Mouse (Mus musculus) heart, embryonic 16.5 days (tissue): ENCODE results near the gene 4933406M09Rik. TPM values are rescaled to one million over a fixed set of nuclear protein-coding genes. Genes with fewer than 3 reads are reported as not detected.
A peak's percentile ranks its signal among the peaks of the same experiment; 100 is the strongest.

Experiments used
- ATAC-seq: fragments of 200-750 bp; cut with Nextera tagmentation; replicated peaks from 2 replicates; pipeline ENCODE4 v1.8.0; 2017; ENCODE audit warnings: moderate number of reproducible peaks; ENCODE audit not compliant: insufficient read depth, low FRiP score; ENCODE audit errors: extremely low read depth
- H3K27ac ChIP-seq: fragments of 300-500 bp; sonication (generic); 2 replicates; pipeline ENCODE4 v1.5.1; 2014; ENCODE audit warnings: mild to moderate bottlenecking, low read length, control low read depth, moderate library complexity
- H3K27me3 ChIP-seq: fragments of 300-500 bp; sonication (generic); 2 replicates; pipeline ENCODE4 v1.6.1; 2014; ENCODE audit warnings: low read length, mixed read lengths; ENCODE audit not compliant: control insufficient read depth, insufficient read depth
- H3K36me3 ChIP-seq: fragments of 300-500 bp; sonication (generic); 2 replicates; pipeline ENCODE4 v1.6.1; 2014; ENCODE audit not compliant: control insufficient read depth, insufficient read depth
- H3K4me1 ChIP-seq: fragments of 300-500 bp; sonication (generic); 2 replicates; pipeline ENCODE4 v1.6.1; 2014; ENCODE audit warnings: low read length, mixed read lengths; ENCODE audit not compliant: control insufficient read depth, insufficient read depth
- H3K4me2 ChIP-seq: fragments of 300-500 bp; sonication (generic); 2 replicates; pipeline ENCODE4 v1.6.1; 2014; ENCODE audit warnings: low read depth, mild to moderate bottlenecking, control low read depth, low read length
- H3K4me3 ChIP-seq: fragments of 300-500 bp; sonication (generic); 2 replicates; pipeline ENCODE4 v1.5.1; 2014; ENCODE audit warnings: mild to moderate bottlenecking, control low read depth, low read length
- H3K9ac ChIP-seq: fragments of 300-500 bp; sonication (generic); 2 replicates; pipeline ENCODE4 v1.6.1; 2014; ENCODE audit warnings: low read length, control low read depth
- H3K9me3 ChIP-seq: fragments of 300-500 bp; sonication (generic); replicated peaks from 2 replicates; pipeline ENCODE4 v1.6.1; 2016; ENCODE audit warnings: low read length; ENCODE audit not compliant: control insufficient read depth
- WGBS: fragments of 180-500 bp; shearing (Covaris S2); extraction: QIAGEN DNeasy Blood & Tissue Kit; methylation state at CpG from one replicate; pipeline ENCODE4 v1.1.7; 2014; 5-methylcytosine and 5-hydroxymethylcytosine counted together
- polyA plus RNA-seq: library from polyadenylated mRNA; unstranded; fragments of >200 nt; fragmentation: Nextera tagmentation; extraction: Ambion mirVana; gene quantifications from 2 replicates; pipeline ENCODE4 v1.2.1, GENCODE M21; 2015

Gene 4933406M09Rik
- polyA plus RNA-seq, 1 experiment from 2014 or later, result not detected

DNA sequence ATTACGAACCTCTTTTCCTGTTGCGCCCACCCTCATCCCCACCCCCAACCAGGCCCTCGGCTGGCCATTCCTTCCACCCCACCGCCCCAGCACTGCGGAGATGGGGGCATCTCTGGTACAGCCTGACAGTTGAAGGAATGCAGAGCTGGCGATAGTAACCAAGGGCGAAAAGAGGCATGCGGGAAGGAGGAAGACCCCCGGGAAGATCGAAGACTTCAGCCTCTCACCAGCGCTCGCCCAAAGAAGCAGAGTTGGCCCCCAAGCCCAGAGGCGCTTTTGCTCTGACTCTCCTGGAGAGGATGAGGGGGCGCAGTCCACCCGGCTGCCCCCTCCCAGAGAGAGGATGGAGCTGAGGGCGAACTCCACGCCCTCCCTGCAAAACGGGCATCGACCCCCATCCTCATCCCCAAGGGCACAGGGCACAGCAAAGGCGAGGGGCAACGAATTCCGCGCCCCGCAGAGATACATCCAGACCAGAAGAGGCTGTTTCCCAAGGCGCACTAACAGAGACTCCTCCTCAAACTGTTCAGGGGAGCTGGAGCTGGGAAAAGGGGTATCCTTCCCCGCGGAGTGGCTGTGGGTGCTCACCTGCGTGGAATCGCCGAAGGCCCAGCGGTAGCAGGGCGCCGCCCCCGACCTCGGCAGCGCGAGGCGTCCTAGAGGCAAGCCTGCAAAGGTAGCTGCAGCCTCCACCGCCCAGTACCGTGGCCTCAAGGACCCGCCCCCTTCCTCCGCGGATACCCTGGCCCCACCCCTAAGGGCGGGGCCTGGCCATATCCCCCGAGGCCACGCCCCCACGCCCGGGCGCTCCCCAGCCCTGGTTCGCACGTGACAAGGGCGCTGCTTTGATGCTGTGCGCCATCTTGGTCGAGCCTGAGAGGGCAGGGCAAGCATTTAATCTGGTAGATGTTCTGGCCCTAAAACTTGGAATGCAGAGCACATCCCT is 41.5 kb upstream of the 4933406M09Rik start:
- H3K27ac ChIP-seq, result peak overlapping the region; percentile 87
- ATAC-seq, result peak; percentile 91
- peak overlapping the region; percentile 73 for H3K4me3 ChIP-seq
- peak overlapping the region; percentile 87 for H3K4me2 ChIP-seq
- peaks cover 9% of the 10 kb centered on the region; the same call in 1 of the 2 replicates for H3K36me3 ChIP-seq
- H3K4me1 ChIP-seq, result peaks cover 44% of the 10 kb centered on the region
- peak overlapping the region; percentile 77 for H3K9ac ChIP-seq
- no peaks in the 10 kb centered on the region for H3K9me3 ChIP-seq
- WGBS, result under 1% methylated on average over 54 of the region's 54 CpGs
- no peaks in the 10 kb centered on the region for H3K27me3 ChIP-seq

DNA sequence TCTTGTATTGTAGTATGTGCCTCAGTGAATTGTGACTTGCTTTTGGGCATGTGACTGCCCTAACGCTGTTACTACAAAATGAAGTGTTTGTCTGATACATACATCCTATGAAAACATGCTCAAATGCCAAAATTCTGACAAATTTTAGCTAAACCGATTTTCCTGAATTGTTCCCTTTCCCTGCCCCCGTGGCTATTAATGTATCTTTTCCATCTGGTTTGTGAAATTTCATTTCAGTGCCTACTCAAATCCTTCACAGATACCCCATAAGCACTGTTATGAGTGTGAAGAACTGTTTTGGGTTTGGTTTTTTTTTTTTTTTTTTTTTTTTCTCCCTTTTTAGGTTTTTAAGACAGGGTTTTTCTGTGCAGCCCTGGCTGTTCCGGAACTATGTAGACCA is 40.7 kb upstream of the 4933406M09Rik start:
- peaks cover 39% of the 10 kb centered on the region for H3K4me1 ChIP-seq
- WGBS, result 73% methylated on average over 4 of the region's 4 CpGs
- H3K27me3 ChIP-seq, result no peaks in the 10 kb centered on the region
- H3K9me3 ChIP-seq, result no peaks in the 10 kb centered on the region
- ATAC-seq, result no peak
- H3K4me2 ChIP-seq, result peak overlapping the region; percentile 87
- H3K36me3 ChIP-seq, result peaks cover 16% of the 10 kb centered on the region; the same call in 1 of the 2 replicates
- peak overlapping the region; percentile 64; the same call in 1 of the 2 replicates for H3K27ac ChIP-seq
- H3K4me3 ChIP-seq, result peak overlapping the region; percentile 73
- no peak overlapping the region for H3K9ac ChIP-seq

DNA sequence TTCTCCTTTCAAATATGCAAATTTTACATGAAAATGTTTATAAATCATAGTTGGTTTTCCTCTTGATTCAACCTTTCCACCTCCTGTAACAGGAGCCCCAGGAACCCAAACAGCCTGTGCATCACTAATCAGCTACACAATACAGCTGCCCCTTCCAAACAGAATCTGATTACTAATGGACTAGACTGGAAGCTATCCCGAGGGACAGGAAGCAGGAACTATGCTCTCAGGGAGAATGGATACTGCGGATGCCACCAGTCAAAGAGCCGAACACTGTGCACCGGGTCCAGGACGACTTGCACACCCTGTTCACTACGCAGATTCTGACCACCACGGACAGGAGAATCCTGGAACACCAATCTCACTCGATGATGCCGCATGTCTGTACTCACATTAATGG is 37.9 kb upstream of the 4933406M09Rik start:
- Histone ChIP-seq H3K36me3 (peaks cover 40% of the 10 kb centered on the region), H3K4me2 (no peak overlapping the region), H3K27me3 (no peaks in the 10 kb centered on the region), H3K27ac (no peak overlapping the region), H3K4me3 (no peak overlapping the region), H3K9me3 (no peaks in the 10 kb centered on the region), H3K9ac (no peak overlapping the region), H3K4me1 (peaks cover 31% of the 10 kb centered on the region)
- 79% methylated on average over 9 of the region's 9 CpGs for WGBS
- ATAC-seq, result no peak

DNA sequence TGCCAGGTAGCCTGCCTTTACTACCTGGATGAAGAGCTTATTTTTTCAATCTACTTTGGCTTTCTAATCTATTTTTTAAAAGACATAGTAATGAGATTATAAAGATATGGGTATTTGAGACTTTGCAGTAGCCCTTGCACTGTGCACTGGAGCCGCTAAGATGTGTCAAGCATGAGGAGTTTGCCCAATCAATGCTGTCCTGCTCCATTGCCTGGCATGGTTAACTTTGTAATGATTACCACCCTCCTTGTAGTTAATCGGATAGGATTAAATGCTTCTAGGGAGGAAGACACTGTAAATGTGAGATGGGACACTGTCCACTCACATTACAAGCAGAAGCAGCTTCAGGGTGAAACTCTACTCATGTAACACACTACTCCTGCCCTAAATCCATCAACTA is 32.4 kb upstream of the 4933406M09Rik start:
- no peak for ATAC-seq

GRCm38 (mm10) chr1:134357461-134357860 is 28.3 kb upstream of the 4933406M09Rik start:
- WGBS, result 81% methylated on average over 4 of the region's 4 CpGs
- Histone ChIP-seq H3K9me3 (no peaks in the 10 kb centered on the region), H3K27ac (no peak overlapping the region), H3K4me2 (no peak overlapping the region), H3K36me3 (peaks cover 49% of the 10 kb centered on the region), H3K9ac (no peak overlapping the region), H3K4me3 (no peak overlapping the region), H3K4me1 (peaks cover 10% of the 10 kb centered on the region), H3K27me3 (no peaks in the 10 kb centered on the region)
- ATAC-seq, result no peak

More for the DNA sequence above, 32.4 kb upstream of the 4933406M09Rik start:
- H3K4me1 ChIP-seq, result no peaks in the 10 kb centered on the region
- H3K4me2 ChIP-seq, result no peak overlapping the region
- H3K36me3 ChIP-seq, result peaks cover 64% of the 10 kb centered on the region
- H3K27me3 ChIP-seq, result no peaks in the 10 kb centered on the region
- no peak overlapping the region for H3K9ac ChIP-seq
- H3K27ac ChIP-seq, result no peak overlapping the region
- no peak overlapping the region for H3K4me3 ChIP-seq
- WGBS, result 94% methylated on average over 2 of the region's 2 CpGs
- H3K9me3 ChIP-seq, result no peaks in the 10 kb centered on the region

- WGBS, result 65% methylated on average over 7 of the region's 7 CpGs
- H3K9me3 ChIP-seq, result no peaks in the 10 kb centered on the region
Measured at GRCm38 (mm10) chr1:134360656-134361055, 25.1 kb upstream of the 4933406M09Rik start.

GRCm38 (mm10) chr1:134361195-134361856 is 24.4 kb upstream of the 4933406M09Rik start:
- WGBS, result 1% methylated on average over 42 of the region's 44 CpGs
- peaks cover 22% of the 10 kb centered on the region for H3K36me3 ChIP-seq
- H3K4me3 ChIP-seq, result peak overlapping the region; percentile 97

More at GRCm38 (mm10) chr1:134360656-134361055, 25.1 kb upstream of the 4933406M09Rik start:
- peaks cover 29% of the 10 kb centered on the region for H3K36me3 ChIP-seq
- H3K27me3 ChIP-seq, result no peaks in the 10 kb centered on the region
- H3K4me1 ChIP-seq, result peaks cover 12% of the 10 kb centered on the region
- H3K4me3 ChIP-seq, result peak overlapping the region; percentile 97
- H3K27ac ChIP-seq, result no peak overlapping the region
- peak overlapping the region; percentile 92 for H3K4me2 ChIP-seq
- no peak for ATAC-seq
- peak overlapping the region; percentile 97 for H3K9ac ChIP-seq

DNA sequence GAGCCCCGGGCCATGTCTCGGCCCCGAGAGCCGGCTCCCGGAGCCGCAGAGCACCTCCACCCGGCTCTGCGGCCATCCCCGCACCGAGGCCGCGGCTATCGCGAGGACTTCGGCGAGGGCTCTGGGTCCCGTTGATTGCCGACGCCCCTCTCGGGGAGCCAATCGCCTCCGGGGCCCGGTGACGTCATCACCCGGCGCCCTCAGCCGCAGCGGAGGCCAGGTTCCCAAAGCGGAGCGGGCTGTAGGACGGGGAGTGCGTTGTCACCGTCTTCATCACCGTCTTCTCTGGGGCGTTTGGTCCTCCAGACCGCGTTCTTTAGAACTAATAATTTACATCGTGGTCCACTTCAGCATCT is 23.9 kb upstream of the 4933406M09Rik start, which contains the start of gene Tmem183a:
Gene Tmem183a, minus strand, starts transcription at position 123 of the 356 bp plus-strand sequence.
- under 1% methylated on average over 38 of the region's 38 CpGs for WGBS
- Histone ChIP-seq H3K9ac (peak within 1 kb of the TSS; percentile 97), H3K4me2 (peak within 1 kb of the TSS; percentile 96), H3K36me3 (peaks cover 21% of the 10 kb centered on the region), H3K4me1 (peaks cover 12% of the 10 kb centered on the region), H3K27me3 (no peaks in the 10 kb centered on the region), H3K27ac (peak within 1 kb of the TSS; percentile 83), H3K4me3 (peak within 1 kb of the TSS; percentile 97), H3K9me3 (no peaks in the 10 kb centered on the region)
- peak; percentile 99 for ATAC-seq

More at GRCm38 (mm10) chr1:134361195-134361856, 24.4 kb upstream of the 4933406M09Rik start:
- H3K27ac ChIP-seq, result peak overlapping the region; percentile 83
- H3K4me1 ChIP-seq, result peaks cover 12% of the 10 kb centered on the region
- H3K27me3 ChIP-seq, result no peaks in the 10 kb centered on the region
- peak; percentile 84 for ATAC-seq
- H3K9ac ChIP-seq, result peak overlapping the region; percentile 97
- H3K9me3 ChIP-seq, result no peaks in the 10 kb centered on the region
- peak overlapping the region; percentile 92 for H3K4me2 ChIP-seq
